Mouse (Mus musculus) liver, postnatal 0 days (tissue): ENCODE results near the gene Pxn.

Experiments
- CTCF ChIP-seq: sonication (generic); IDR thresholded peaks from 2 replicates; pipeline ENCODE4 v1.5.1; 2016; ENCODE audit warnings: antibody characterized with exemption, low read depth
- EP300 ChIP-seq: IDR thresholded peaks from 2 replicates; pipeline ENCODE4 v1.6.1; 2016; ENCODE audit warnings: antibody characterized with exemption, low read depth, mild to moderate bottlenecking

- TF ChIP-seq EP300 (no peak), CTCF (no peak)
These were observed 40.1 kb downstream of the Pxn start for GRCm38 (mm10) chr5:115546536-115546935.
